Mouse (Mus musculus): ENCODE data around the gene Kcnmb1. TPM values are rescaled to one million over a fixed set of nuclear protein-coding genes. Genes with fewer than 3 reads are reported as not detected.

The Kcnmb1 gene
- polyA plus RNA-seq, 1 experiment from 2014 or later: 2.0 TPM

DNA sequence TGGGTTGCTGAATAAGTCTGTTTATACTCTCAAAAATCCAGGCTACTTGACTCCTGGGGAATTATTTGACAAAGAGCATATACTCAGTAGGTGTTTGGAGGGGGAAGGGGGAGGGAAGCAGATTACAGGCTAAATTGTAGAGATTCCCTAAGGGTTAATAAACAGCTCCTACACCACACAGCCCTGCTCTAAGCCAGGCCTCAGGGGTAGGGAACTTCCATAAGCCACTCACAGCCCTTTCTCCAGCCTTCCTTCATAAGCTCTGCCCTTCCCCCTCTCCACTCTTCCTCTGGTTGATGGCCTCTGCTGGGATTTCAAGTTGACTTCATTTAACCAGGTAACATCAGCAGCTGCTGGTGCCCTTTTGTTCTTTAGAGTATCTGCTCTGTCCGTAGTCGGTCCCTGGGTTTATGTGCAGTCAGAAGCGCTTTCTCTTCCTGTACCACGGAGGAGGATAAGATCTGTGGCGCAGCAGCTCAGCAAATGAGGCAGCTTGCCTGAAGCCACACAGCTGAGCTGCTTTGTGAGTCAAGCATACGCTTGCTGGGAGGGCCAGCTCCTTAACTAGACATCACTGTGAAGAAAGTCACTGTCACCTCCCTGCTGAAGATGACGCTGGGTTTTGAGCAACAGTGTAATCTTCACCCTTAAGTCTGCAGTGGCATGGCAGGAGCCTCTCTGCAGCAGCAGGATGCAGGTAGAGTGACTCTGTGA is 24.1 kb upstream of the Kcnmb1 start:
- Histone ChIP-seq H3K4me3 (ENCODE audit: low read depth, low read length) (no peak overlapping the region), H3K4me2 (ENCODE audit: low read length) (no peak overlapping the region), H3K27ac (ENCODE audit: low read depth) (no peak overlapping the region), H3K9ac (ENCODE audit: low read length) (no peak overlapping the region), H3K36me3 (ENCODE audit: control insufficient read depth, insufficient read depth, low read length) (no peaks in the 10 kb centered on the region), H3K4me1 (replicated peaks; ENCODE audit: control insufficient read depth, insufficient read depth, low read length) (0 out of 2 replicates have a peak, but pooled peaks cover 3% of the 10 kb centered on the region), H3K9me3 (ENCODE audit: control insufficient read depth, low read length) (no peaks in the 10 kb centered on the region), H3K27me3 (replicated peaks; ENCODE audit: control insufficient read depth, insufficient read depth, low read length) (no peaks in the 10 kb centered on the region)
- no peak for DNase-seq (ENCODE audit: low spot score)
- no peak for ATAC-seq (replicated peaks; ENCODE audit: low FRiP score, low TSS enrichment, low read depth)
- 45% methylated on average over 7 of the region's 7 CpGs for whole genome bisulfite sequencing

DNA sequence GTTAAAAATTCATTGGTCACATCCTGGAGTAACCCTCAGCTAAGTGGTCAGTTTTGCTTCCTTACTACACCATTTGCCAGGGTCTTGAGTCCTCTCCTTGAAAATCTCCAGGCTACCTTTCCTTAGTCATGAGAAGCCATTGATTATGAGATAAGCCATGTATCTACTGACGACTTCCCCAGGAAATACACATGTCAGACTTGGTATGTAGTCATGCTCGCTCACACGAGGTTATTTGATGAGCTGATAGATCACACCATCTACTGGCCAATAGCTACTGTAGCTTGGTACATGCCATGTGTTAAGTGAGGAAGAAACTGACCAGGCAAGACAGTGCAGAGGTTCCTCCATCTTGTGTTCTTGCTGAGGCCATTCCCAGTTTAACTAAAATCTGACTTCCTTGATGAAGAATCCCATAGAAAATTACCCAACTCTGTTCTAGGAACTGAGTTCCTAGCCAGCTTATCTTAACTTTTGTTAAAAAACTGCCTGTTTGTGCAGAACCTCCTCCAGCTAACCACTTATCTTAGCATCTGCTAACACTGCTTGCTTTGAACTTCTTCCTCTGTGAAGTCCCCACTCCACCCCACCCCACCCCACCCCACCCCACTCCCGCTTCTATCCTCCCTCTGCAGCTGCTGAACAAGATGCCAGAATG is 23.2 kb upstream of the Kcnmb1 start:
- Histone ChIP-seq H3K4me1 (replicated peaks; ENCODE audit: control insufficient read depth, insufficient read depth, low read length) (0 out of 2 replicates have a peak, but pooled peaks cover 3% of the 10 kb centered on the region), H3K4me2 (ENCODE audit: low read length) (no peak overlapping the region), H3K9me3 (ENCODE audit: control insufficient read depth, low read length) (no peaks in the 10 kb centered on the region), H3K9ac (ENCODE audit: low read length) (no peak overlapping the region), H3K27ac (ENCODE audit: low read depth) (no peak overlapping the region), H3K27me3 (replicated peaks; ENCODE audit: control insufficient read depth, insufficient read depth, low read length) (no peaks in the 10 kb centered on the region), H3K4me3 (ENCODE audit: low read depth, low read length) (no peak overlapping the region), H3K36me3 (ENCODE audit: control insufficient read depth, insufficient read depth, low read length) (no peaks in the 10 kb centered on the region)
- ATAC-seq (replicated peaks; ENCODE audit: low FRiP score, low TSS enrichment, low read depth) (no peak), DNase-seq (ENCODE audit: low spot score) (no peak)
- 68% methylated on average over 4 of the region's 4 CpGs for WGBS

GRCm38 (mm10) chr11:33943565-33943964 is 19.2 kb upstream of the Kcnmb1 start:
- Histone ChIP-seq H3K36me3 (ENCODE audit: control insufficient read depth, insufficient read depth, low read length) (no peaks in the 10 kb centered on the region), H3K4me1 (replicated peaks; ENCODE audit: control insufficient read depth, insufficient read depth, low read length) (0 out of 2 replicates have a peak, but pooled peaks cover 3% of the 10 kb centered on the region), H3K4me3 (ENCODE audit: low read depth, low read length) (no peak overlapping the region), H3K9me3 (ENCODE audit: control insufficient read depth, low read length) (no peaks in the 10 kb centered on the region), H3K27ac (ENCODE audit: low read depth) (no peak overlapping the region), H3K4me2 (ENCODE audit: low read length) (no peak overlapping the region), H3K9ac (ENCODE audit: low read length) (no peak overlapping the region), H3K27me3 (replicated peaks; ENCODE audit: control insufficient read depth, insufficient read depth, low read length) (no peaks in the 10 kb centered on the region)
- DNase-seq (ENCODE audit: low spot score) (no peak), ATAC-seq (replicated peaks; ENCODE audit: low FRiP score, low TSS enrichment, low read depth) (no peak)
- WGBS: 84% methylated on average over 1 of the region's 1 CpGs

- peaks cover 3% of the 10 kb centered on the region; the same call in 1 of the 2 replicates for H3K4me1 ChIP-seq (replicated peaks; ENCODE audit: control insufficient read depth, insufficient read depth, low read length)
- no peak overlapping the region for H3K4me2 ChIP-seq (ENCODE audit: low read length)
- no peaks in the 10 kb centered on the region for H3K27me3 ChIP-seq (replicated peaks; ENCODE audit: control insufficient read depth, insufficient read depth, low read length)
- no peak overlapping the region for H3K9ac ChIP-seq (ENCODE audit: low read length)
- H3K4me3 ChIP-seq (ENCODE audit: low read depth, low read length): no peak overlapping the region
- no peaks in the 10 kb centered on the region for H3K36me3 ChIP-seq (ENCODE audit: control insufficient read depth, insufficient read depth, low read length)
- ATAC-seq (replicated peaks; ENCODE audit: low FRiP score, low TSS enrichment, low read depth) (no peak), DNase-seq (ENCODE audit: low spot score) (no peak)
- H3K27ac ChIP-seq (ENCODE audit: low read depth): no peak overlapping the region
- 59% methylated on average over 4 of the region's 4 CpGs for WGBS
- no peaks in the 10 kb centered on the region for H3K9me3 ChIP-seq (ENCODE audit: control insufficient read depth, low read length)
These were observed 18.6 kb upstream of the Kcnmb1 start for GRCm38 (mm10) chr11:33944067-33944785.

GRCm38 (mm10) chr11:33944786-33945328 is 18.0 kb upstream of the Kcnmb1 start:
- Histone ChIP-seq H3K27ac (ENCODE audit: low read depth) (no peak overlapping the region), H3K4me1 (replicated peaks; ENCODE audit: control insufficient read depth, insufficient read depth, low read length) (peaks cover 3% of the 10 kb centered on the region; the same call in 1 of the 2 replicates), H3K9me3 (ENCODE audit: control insufficient read depth, low read length) (no peaks in the 10 kb centered on the region), H3K4me2 (ENCODE audit: low read length) (no peak overlapping the region), H3K36me3 (ENCODE audit: control insufficient read depth, insufficient read depth, low read length) (no peaks in the 10 kb centered on the region), H3K27me3 (replicated peaks; ENCODE audit: control insufficient read depth, insufficient read depth, low read length) (no peaks in the 10 kb centered on the region), H3K4me3 (ENCODE audit: low read depth, low read length) (no peak overlapping the region), H3K9ac (ENCODE audit: low read length) (no peak overlapping the region)
- DNase-seq (ENCODE audit: low spot score): no peak
- WGBS: 92% methylated on average over 9 of the region's 9 CpGs
- ATAC-seq (replicated peaks; ENCODE audit: low FRiP score, low TSS enrichment, low read depth): no peak

- H3K9ac ChIP-seq (ENCODE audit: low read length): no peak overlapping the region
- no peaks in the 10 kb centered on the region for H3K27me3 ChIP-seq (replicated peaks; ENCODE audit: control insufficient read depth, insufficient read depth, low read length)
- H3K4me3 ChIP-seq (ENCODE audit: low read depth, low read length): no peak overlapping the region
- ATAC-seq (replicated peaks; ENCODE audit: low FRiP score, low TSS enrichment, low read depth) (no peak), DNase-seq (ENCODE audit: low spot score) (no peak)
- no peak overlapping the region for H3K27ac ChIP-seq (ENCODE audit: low read depth)
- 76% methylated on average over 4 of the region's 4 CpGs for WGBS
- no peaks in the 10 kb centered on the region for H3K36me3 ChIP-seq (ENCODE audit: control insufficient read depth, insufficient read depth, low read length)
- H3K9me3 ChIP-seq (ENCODE audit: control insufficient read depth, low read length): no peaks in the 10 kb centered on the region
- H3K4me1 ChIP-seq (replicated peaks; ENCODE audit: control insufficient read depth, insufficient read depth, low read length): no peaks in the 10 kb centered on the region; the same call in 1 of the 2 replicates
- no peak overlapping the region for H3K4me2 ChIP-seq (ENCODE audit: low read length)
These were observed 16.3 kb upstream of the Kcnmb1 start for GRCm38 (mm10) chr11:33946501-33946900.

GRCm38 (mm10) chr11:33951155-33951554 is 11.7 kb upstream of the Kcnmb1 start:
- Histone ChIP-seq H3K27me3 (replicated peaks; ENCODE audit: control insufficient read depth, insufficient read depth, low read length) (no peaks in the 10 kb centered on the region), H3K4me1 (replicated peaks; ENCODE audit: control insufficient read depth, insufficient read depth, low read length) (peaks cover 3% of the 10 kb centered on the region; the same call in 1 of the 2 replicates), H3K27ac (ENCODE audit: low read depth) (no peak overlapping the region), H3K9ac (ENCODE audit: low read length) (no peak overlapping the region), H3K36me3 (ENCODE audit: control insufficient read depth, insufficient read depth, low read length) (no peaks in the 10 kb centered on the region), H3K4me2 (ENCODE audit: low read length) (no peak overlapping the region), H3K4me3 (ENCODE audit: low read depth, low read length) (no peak overlapping the region), H3K9me3 (ENCODE audit: control insufficient read depth, low read length) (no peaks in the 10 kb centered on the region)
- DNase-seq (ENCODE audit: low spot score) (no peak), ATAC-seq (replicated peaks; ENCODE audit: low FRiP score, low TSS enrichment, low read depth) (no peak)
- WGBS: 54% methylated on average over 5 of the region's 5 CpGs

All from intestine, embryonic 14.5 days (tissue).